Mouse (Mus musculus): ENCODE measurements around the gene Gpc6.

GRCm38 (mm10) chr14:117369331-117369866 is 444.3 kb downstream of the Gpc6 start:
- TF ChIP-seq CTCF (IDR thresholded peaks at IDR 0.05; ENCODE audit: borderline replicate concordance, insufficient read depth, low read length) (no peak), POLR2A (IDR thresholded peaks at IDR 0.05; ENCODE audit: low read depth, low read length) (no peak)
